Mouse (Mus musculus): ENCODE data around the gene Slc38a9. TPM values are rescaled to one million over a fixed set of nuclear protein-coding genes. Genes with fewer than 3 reads are reported as not detected.

Gene Slc38a9
- polyA plus RNA-seq, 1 experiment from 2014 or later, result 17.7 TPM

GRCm38 (mm10) chr13:112749881-112750280, 89.3 kb downstream of the Slc38a9 start:
- ATAC-seq (ENCODE audit: insufficient number of reproducible peaks, insufficient read depth, low FRiP score, low TSS enrichment, low read depth), result no peak
- peaks cover 20% of the 10 kb centered on the region for H3K4me1 ChIP-seq
- H3K9me3 ChIP-seq, result no peaks in the 10 kb centered on the region
- H3K9ac ChIP-seq, result no peak overlapping the region
- 89% methylated on average over 2 of the region's 2 CpGs for WGBS
- H3K4me2 ChIP-seq, result no peak overlapping the region
- H3K27me3 ChIP-seq, result no peaks in the 10 kb centered on the region
- H3K36me3 ChIP-seq, result no peaks in the 10 kb centered on the region
- no peak overlapping the region for H3K4me3 ChIP-seq
- H3K27ac ChIP-seq, result no peak overlapping the region

- Histone ChIP-seq H3K4me2 (peak overlapping the region; percentile 29), H3K4me3 (no peak overlapping the region), H3K4me1 (peaks cover 32% of the 10 kb centered on the region), H3K27me3 (no peaks in the 10 kb centered on the region), H3K9me3 (no peaks in the 10 kb centered on the region), H3K9ac (0 out of 2 replicates have a peak overlapping the region, but pooled peaks have one; percentile 0), H3K27ac (peak overlapping the region; percentile 65), H3K36me3 (no peaks in the 10 kb centered on the region)
- WGBS, result 29% methylated on average over 18 of the region's 18 CpGs
- ATAC-seq (ENCODE audit: insufficient number of reproducible peaks, insufficient read depth, low FRiP score, low TSS enrichment, low read depth), result no peak
Measured at GRCm38 (mm10) chr13:112751454-112752308, 91.1 kb downstream of the Slc38a9 start.

GRCm38 (mm10) chr13:112752309-112752975, 91.9 kb downstream of the Slc38a9 start:
- 68% methylated on average over 11 of the region's 11 CpGs for WGBS
- no peak for ATAC-seq (ENCODE audit: insufficient number of reproducible peaks, insufficient read depth, low FRiP score, low TSS enrichment, low read depth)
- no peak overlapping the region for H3K4me2 ChIP-seq
- no peak overlapping the region for H3K4me3 ChIP-seq
- H3K36me3 ChIP-seq, result no peaks in the 10 kb centered on the region
- H3K27ac ChIP-seq, result peak overlapping the region; percentile 24; the same call in 1 of the 2 replicates
- no peaks in the 10 kb centered on the region for H3K27me3 ChIP-seq
- H3K9me3 ChIP-seq, result no peaks in the 10 kb centered on the region
- no peak overlapping the region for H3K9ac ChIP-seq
- H3K4me1 ChIP-seq, result peaks cover 32% of the 10 kb centered on the region

GRCm38 (mm10) chr13:112753522-112753921, 93.0 kb downstream of the Slc38a9 start:
- Histone ChIP-seq H3K4me1 (peaks cover 39% of the 10 kb centered on the region), H3K9ac (no peak overlapping the region)
- WGBS, result 76% methylated on average over 9 of the region's 9 CpGs

GRCm38 (mm10) chr13:112754871-112755270, 94.3 kb downstream of the Slc38a9 start:
- no peak for ATAC-seq (ENCODE audit: insufficient number of reproducible peaks, insufficient read depth, low FRiP score, low TSS enrichment, low read depth)
- peaks cover 50% of the 10 kb centered on the region for H3K4me1 ChIP-seq
- H3K27me3 ChIP-seq, result no peaks in the 10 kb centered on the region
- no peak overlapping the region for H3K9ac ChIP-seq
- no peak overlapping the region for H3K4me2 ChIP-seq
- WGBS, result 28% methylated on average over 4 of the region's 4 CpGs
- H3K9me3 ChIP-seq, result no peaks in the 10 kb centered on the region
- peak overlapping the region; percentile 52; the same call in 1 of the 2 replicates for H3K27ac ChIP-seq
- no peak overlapping the region for H3K4me3 ChIP-seq
- H3K36me3 ChIP-seq, result no peaks in the 10 kb centered on the region

More at GRCm38 (mm10) chr13:112753522-112753921, 93.0 kb downstream of the Slc38a9 start:
- no peak overlapping the region for H3K4me3 ChIP-seq
- H3K9me3 ChIP-seq, result no peaks in the 10 kb centered on the region
- H3K27ac ChIP-seq, result peak overlapping the region; percentile 13; the same call in 1 of the 2 replicates
- no peak for ATAC-seq (ENCODE audit: insufficient number of reproducible peaks, insufficient read depth, low FRiP score, low TSS enrichment, low read depth)
- H3K36me3 ChIP-seq, result no peaks in the 10 kb centered on the region
- no peaks in the 10 kb centered on the region for H3K27me3 ChIP-seq
- H3K4me2 ChIP-seq, result no peak overlapping the region

DNA sequence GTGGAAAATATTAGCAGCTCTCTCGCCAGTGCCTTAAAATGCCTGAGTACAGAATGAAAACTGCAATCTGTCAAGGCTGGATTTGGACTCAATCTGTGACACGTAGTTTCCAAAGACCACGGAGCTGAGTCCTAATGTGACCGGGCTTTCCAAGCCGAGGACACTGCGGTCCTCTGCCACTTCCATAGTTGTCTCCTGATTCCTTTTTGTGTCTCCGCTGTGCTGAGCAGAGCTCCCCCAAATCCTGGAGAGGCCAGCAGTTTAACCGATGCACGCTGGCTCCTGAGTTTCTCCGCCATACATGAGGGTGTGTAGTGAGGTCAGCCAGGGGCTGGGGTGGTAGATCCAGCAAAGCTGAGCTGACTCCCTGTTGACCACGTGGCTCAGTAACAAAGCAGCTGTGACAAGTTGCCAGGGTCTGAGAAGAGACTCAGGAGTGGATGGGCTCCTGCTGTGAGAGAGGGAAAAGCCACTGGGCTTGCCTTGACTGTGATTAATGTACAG, 95.0 kb downstream of the Slc38a9 start:
- no peak overlapping the region for H3K4me3 ChIP-seq
- peaks cover 57% of the 10 kb centered on the region for H3K4me1 ChIP-seq
- WGBS, result 52% methylated on average over 11 of the region's 11 CpGs
- no peak overlapping the region for H3K4me2 ChIP-seq
- 0 out of 2 replicates have a peak overlapping the region, but pooled peaks have one; percentile 41 for H3K27ac ChIP-seq
- H3K36me3 ChIP-seq, result no peaks in the 10 kb centered on the region
- no peaks in the 10 kb centered on the region for H3K9me3 ChIP-seq
- H3K9ac ChIP-seq, result no peak overlapping the region
- H3K27me3 ChIP-seq, result no peaks in the 10 kb centered on the region
- ATAC-seq (ENCODE audit: insufficient number of reproducible peaks, insufficient read depth, low FRiP score, low TSS enrichment, low read depth), result no peak

- H3K4me3 ChIP-seq, result no peak overlapping the region
- H3K27me3 ChIP-seq, result no peaks in the 10 kb centered on the region
- 88% methylated on average over 9 of the region's 9 CpGs for WGBS
- no peaks in the 10 kb centered on the region for H3K9me3 ChIP-seq
- peaks cover 45% of the 10 kb centered on the region for H3K4me1 ChIP-seq
- no peak overlapping the region for H3K9ac ChIP-seq
- H3K4me2 ChIP-seq, result no peak overlapping the region
- no peak for ATAC-seq (ENCODE audit: insufficient number of reproducible peaks, insufficient read depth, low FRiP score, low TSS enrichment, low read depth)
- H3K27ac ChIP-seq, result no peak overlapping the region
- no peaks in the 10 kb centered on the region for H3K36me3 ChIP-seq
Measured at GRCm38 (mm10) chr13:112757395-112757794, 96.8 kb downstream of the Slc38a9 start.

DNA sequence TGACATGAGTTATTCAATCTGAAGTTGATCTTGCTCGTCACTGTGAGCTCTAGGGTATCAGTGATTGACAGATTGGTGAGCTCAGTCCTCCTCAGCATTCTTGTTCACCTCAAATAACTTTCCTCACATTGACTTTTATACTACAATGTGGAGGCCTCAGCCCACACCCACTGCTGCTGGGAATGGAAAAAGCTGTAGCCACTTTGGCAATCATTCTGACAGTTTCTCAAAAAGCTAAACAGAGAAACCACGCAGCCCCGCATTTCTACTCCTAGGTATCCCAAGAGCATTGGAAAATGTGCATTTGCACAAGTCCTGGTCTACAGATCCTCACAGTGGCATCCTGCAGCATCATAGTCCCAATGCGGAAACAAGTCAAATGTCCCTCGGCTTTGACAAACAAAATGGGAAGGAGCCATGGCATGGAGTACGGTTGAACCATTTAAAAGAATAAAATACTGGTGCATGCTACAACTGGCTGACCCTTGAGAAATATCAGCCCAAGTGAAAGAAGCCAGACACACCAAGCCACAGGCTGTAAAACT, 98.1 kb downstream of the Slc38a9 start:
- Histone ChIP-seq H3K36me3 (no peaks in the 10 kb centered on the region), H3K4me3 (no peak overlapping the region), H3K27me3 (no peaks in the 10 kb centered on the region), H3K9me3 (no peaks in the 10 kb centered on the region), H3K9ac (no peak overlapping the region), H3K4me1 (peaks cover 48% of the 10 kb centered on the region), H3K4me2 (no peak overlapping the region), H3K27ac (no peak overlapping the region)
- WGBS, result 61% methylated on average over 6 of the region's 6 CpGs
- no peak for ATAC-seq (ENCODE audit: insufficient number of reproducible peaks, insufficient read depth, low FRiP score, low TSS enrichment, low read depth)

DNA sequence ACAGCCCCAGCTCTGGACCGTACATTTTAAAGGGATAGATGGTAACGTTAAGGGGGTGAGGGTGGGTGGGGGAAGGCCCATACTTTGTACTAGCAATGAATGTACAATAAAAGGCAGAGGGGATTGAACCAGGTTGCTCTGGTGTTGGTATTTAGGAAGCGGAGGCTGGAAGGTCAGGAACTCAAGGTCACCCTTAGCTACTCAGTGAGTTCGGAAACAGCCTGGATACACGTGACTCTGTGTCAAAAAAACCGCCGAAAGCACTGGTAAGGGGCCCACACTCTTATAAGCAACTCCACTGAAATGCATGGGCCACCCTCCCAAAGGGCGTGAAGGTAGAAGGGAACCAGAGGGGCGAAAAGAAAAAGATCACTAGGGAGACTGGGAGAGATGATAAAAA, 98.8 kb downstream of the Slc38a9 start:
- Histone ChIP-seq H3K4me2 (no peak overlapping the region), H3K4me1 (peaks cover 48% of the 10 kb centered on the region), H3K36me3 (no peaks in the 10 kb centered on the region), H3K27ac (peak overlapping the region; percentile 33; the same call in 1 of the 2 replicates), H3K4me3 (no peak overlapping the region), H3K9me3 (no peaks in the 10 kb centered on the region), H3K27me3 (no peaks in the 10 kb centered on the region), H3K9ac (no peak overlapping the region)
- ATAC-seq (ENCODE audit: insufficient number of reproducible peaks, insufficient read depth, low FRiP score, low TSS enrichment, low read depth), result no peak
- WGBS, result 76% methylated on average over 9 of the region's 9 CpGs

DNA sequence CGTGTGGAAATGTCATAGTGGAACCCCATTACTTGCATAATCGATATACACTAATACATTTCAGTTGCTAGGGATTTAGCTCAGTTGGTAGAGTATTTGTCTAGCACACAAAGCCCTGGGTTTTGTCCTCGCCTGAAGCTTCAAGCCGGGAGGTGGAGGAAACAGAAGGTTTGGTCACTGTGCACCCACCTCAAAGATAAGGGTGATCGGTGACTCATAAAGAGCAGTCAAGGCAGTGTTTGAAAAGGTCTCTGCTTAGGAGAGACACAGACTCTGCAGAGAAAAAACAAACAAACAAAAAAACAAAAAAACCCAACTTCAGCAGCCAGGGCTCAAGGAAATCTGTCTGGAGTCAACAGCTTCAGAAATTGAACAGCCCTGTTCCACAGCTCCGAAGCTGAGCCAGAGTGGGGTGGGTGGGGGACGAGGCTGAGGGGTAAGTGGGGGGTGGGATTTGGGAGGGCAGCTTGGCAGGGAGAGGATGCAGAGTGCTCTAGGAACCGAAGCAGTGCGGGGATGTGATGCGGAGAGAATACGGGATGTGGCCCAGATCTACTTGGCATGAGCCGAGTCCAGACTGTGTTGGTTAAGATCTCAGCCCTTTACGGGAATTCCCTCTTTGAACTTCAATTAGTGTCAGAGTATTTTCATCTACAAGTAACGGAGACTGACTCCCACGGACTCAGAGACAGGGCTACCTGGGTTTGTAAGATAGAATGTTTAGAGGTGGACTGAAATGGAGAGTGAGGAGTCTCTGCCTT, 99.4 kb downstream of the Slc38a9 start:
- Histone ChIP-seq H3K27me3 (no peaks in the 10 kb centered on the region), H3K9ac (no peak overlapping the region), H3K27ac (peak overlapping the region; percentile 33; the same call in 1 of the 2 replicates), H3K4me3 (no peak overlapping the region), H3K36me3 (no peaks in the 10 kb centered on the region), H3K4me2 (no peak overlapping the region), H3K4me1 (peaks cover 45% of the 10 kb centered on the region), H3K9me3 (no peaks in the 10 kb centered on the region)
- no peak for ATAC-seq (ENCODE audit: insufficient number of reproducible peaks, insufficient read depth, low FRiP score, low TSS enrichment, low read depth)
- 60% methylated on average over 15 of the region's 15 CpGs for WGBS

GRCm38 (mm10) chr13:112760538-112760881, 100.0 kb downstream of the Slc38a9 start:
- 28% methylated on average over 1 of the region's 1 CpGs for WGBS
- H3K9me3 ChIP-seq, result no peaks in the 10 kb centered on the region
- no peaks in the 10 kb centered on the region for H3K36me3 ChIP-seq
- H3K9ac ChIP-seq, result no peak overlapping the region
- peaks cover 40% of the 10 kb centered on the region for H3K4me1 ChIP-seq
- H3K4me3 ChIP-seq, result no peak overlapping the region
- H3K27ac ChIP-seq, result no peak overlapping the region
- no peak for ATAC-seq (ENCODE audit: insufficient number of reproducible peaks, insufficient read depth, low FRiP score, low TSS enrichment, low read depth)
- H3K27me3 ChIP-seq, result no peaks in the 10 kb centered on the region
- H3K4me2 ChIP-seq, result no peak overlapping the region

All from embryonic facial prominence, embryonic 13.5 days (tissue).